Mouse (Mus musculus): ENCODE measurements at regions not wholly inside any gene's neighbourhood (a gene's known extent, or its start where the extent isn't known, plus 50 kb on each side); places are given as distances from the start of the nearest gene placed in this dataset.

GRCm38 (mm10) chr13:102600026-102600425 is 93.3 kb upstream of the Cd180 start:
- H3K4me3 ChIP-seq = no peak overlapping the region
- H3K27ac ChIP-seq = no peak overlapping the region
- WGBS = 52% methylated on average over 4 of the region's 4 CpGs
- no peak overlapping the region for H3K9ac ChIP-seq
- ATAC-seq (ENCODE audit: low FRiP score, low read depth) = no peak
- H3K27me3 ChIP-seq (replicated peaks) = no peaks in the 10 kb centered on the region
- H3K36me3 ChIP-seq = no peaks in the 10 kb centered on the region
- H3K4me1 ChIP-seq = no peaks in the 10 kb centered on the region
- H3K4me2 ChIP-seq (replicated peaks) = no peak overlapping the region
- H3K9me3 ChIP-seq = no peaks in the 10 kb centered on the region

DNA sequence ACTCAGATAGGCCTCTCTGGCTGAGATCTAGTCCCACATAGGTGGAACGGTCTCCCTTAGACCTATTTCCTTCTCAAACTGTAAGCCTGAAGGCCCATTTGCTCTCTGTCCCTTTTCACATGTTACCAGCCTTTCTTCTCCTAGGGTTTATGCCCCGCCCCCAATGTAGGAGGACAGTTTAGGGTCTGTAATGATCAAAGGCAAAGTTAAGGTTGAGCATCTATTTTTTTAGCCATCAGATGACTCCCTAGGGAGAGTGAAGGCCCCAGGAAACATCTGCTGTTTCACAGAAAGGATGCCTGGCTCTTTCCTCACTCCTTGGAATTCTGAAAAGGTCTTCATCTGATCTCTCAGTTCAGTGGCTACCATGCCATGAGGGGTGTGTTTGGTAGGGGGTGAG is 68.9 kb upstream of the Cd180 start:
- no peaks in the 10 kb centered on the region for H3K27me3 ChIP-seq (replicated peaks)
- no peak overlapping the region for H3K4me2 ChIP-seq (replicated peaks)
- H3K9ac ChIP-seq = no peak overlapping the region
- no peak for ATAC-seq (ENCODE audit: low FRiP score, low read depth)
- no peak overlapping the region for H3K4me3 ChIP-seq
- H3K27ac ChIP-seq = no peak overlapping the region
- H3K9me3 ChIP-seq = no peaks in the 10 kb centered on the region
- no peaks in the 10 kb centered on the region for H3K4me1 ChIP-seq
- WGBS = 77% methylated on average over 2 of the region's 2 CpGs
- no peaks in the 10 kb centered on the region for H3K36me3 ChIP-seq

- Histone ChIP-seq H3K4me1 (no peaks in the 10 kb centered on the region), H3K9me3 (no peaks in the 10 kb centered on the region)
- ATAC-seq (ENCODE audit: low FRiP score, low read depth) = no peak
Measured at GRCm38 (mm10) chr13:102625171-102625835, 68.1 kb upstream of the Cd180 start.

DNA sequence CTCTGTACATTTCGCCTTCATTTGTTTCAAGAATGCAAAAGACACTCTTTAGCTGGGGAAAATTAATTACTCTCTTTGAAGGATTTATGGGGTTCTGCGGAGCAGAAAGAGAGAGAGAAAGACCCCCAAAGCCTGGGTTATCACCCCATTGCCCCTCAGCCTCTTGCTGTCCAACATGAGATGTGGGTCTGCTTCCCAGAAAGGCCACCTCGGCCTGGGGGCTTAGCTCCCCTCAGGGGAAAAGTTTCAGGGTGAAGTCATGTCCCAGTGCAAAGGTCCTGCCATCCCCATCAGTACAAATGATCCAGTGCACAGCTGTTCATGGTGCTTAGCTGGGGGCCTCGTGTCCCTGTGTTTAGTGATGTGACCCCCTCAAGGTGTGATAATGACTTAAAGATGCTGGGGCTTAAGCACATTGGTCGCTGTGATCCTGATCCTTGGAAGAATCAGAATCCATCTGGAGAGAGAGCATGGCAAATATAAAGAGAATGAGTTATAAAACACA is 67.5 kb upstream of the Cd180 start:
- ATAC-seq (ENCODE audit: low FRiP score, low read depth) = no peak
- no peak overlapping the region for H3K4me2 ChIP-seq (replicated peaks)
- no peak overlapping the region for H3K27ac ChIP-seq
- no peaks in the 10 kb centered on the region for H3K27me3 ChIP-seq (replicated peaks)
- no peaks in the 10 kb centered on the region for H3K9me3 ChIP-seq
- no peaks in the 10 kb centered on the region for H3K36me3 ChIP-seq
- no peaks in the 10 kb centered on the region for H3K4me1 ChIP-seq
- no peak overlapping the region for H3K9ac ChIP-seq
- 56% methylated on average over 5 of the region's 5 CpGs for WGBS
- no peak overlapping the region for H3K4me3 ChIP-seq

More at GRCm38 (mm10) chr13:102625171-102625835, 68.1 kb upstream of the Cd180 start:
- Histone ChIP-seq H3K9ac (no peak overlapping the region), H3K27ac (no peak overlapping the region), H3K4me3 (no peak overlapping the region), H3K27me3 (replicated peaks) (no peaks in the 10 kb centered on the region), H3K36me3 (no peaks in the 10 kb centered on the region), H3K4me2 (replicated peaks) (no peak overlapping the region)
- WGBS = 58% methylated on average over 8 of the region's 8 CpGs

DNA sequence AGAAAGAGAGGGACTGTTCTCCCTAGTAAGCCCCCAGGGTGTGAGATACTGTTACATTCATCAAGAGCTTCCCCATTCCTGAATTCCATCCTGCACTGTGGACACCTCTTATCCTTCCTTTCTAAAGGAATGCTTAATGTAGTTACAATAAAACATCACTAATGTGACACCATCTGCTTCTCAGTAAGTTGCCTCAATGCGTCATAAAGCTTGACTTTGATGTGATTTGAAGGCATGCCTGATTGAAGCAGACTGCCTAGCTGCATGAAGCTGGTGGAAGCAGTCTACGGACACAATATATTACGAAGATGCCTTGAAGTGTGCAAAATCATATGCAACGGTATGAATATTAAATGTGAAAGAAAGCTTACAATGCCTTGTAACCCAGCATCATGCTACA is 65.6 kb upstream of the Cd180 start:
- no peak overlapping the region for H3K4me2 ChIP-seq (replicated peaks)
- WGBS = 71% methylated on average over 4 of the region's 4 CpGs
- no peaks in the 10 kb centered on the region for H3K36me3 ChIP-seq
- no peaks in the 10 kb centered on the region for H3K27me3 ChIP-seq (replicated peaks)
- ATAC-seq (ENCODE audit: low FRiP score, low read depth) = no peak
- H3K4me3 ChIP-seq = no peak overlapping the region
- no peak overlapping the region for H3K27ac ChIP-seq
- no peak overlapping the region for H3K9ac ChIP-seq
- H3K4me1 ChIP-seq = no peaks in the 10 kb centered on the region
- H3K9me3 ChIP-seq = no peaks in the 10 kb centered on the region

GRCm38 (mm10) chr13:102629176-102629575 is 64.2 kb upstream of the Cd180 start:
- Histone ChIP-seq H3K9ac (no peak overlapping the region), H3K4me3 (no peak overlapping the region), H3K9me3 (no peaks in the 10 kb centered on the region), H3K36me3 (no peaks in the 10 kb centered on the region), H3K27ac (no peak overlapping the region), H3K27me3 (replicated peaks) (no peaks in the 10 kb centered on the region), H3K4me2 (replicated peaks) (no peak overlapping the region), H3K4me1 (no peaks in the 10 kb centered on the region)
- ATAC-seq (ENCODE audit: low FRiP score, low read depth) = no peak
- 53% methylated on average over 7 of the region's 7 CpGs for whole genome bisulfite sequencing

DNA sequence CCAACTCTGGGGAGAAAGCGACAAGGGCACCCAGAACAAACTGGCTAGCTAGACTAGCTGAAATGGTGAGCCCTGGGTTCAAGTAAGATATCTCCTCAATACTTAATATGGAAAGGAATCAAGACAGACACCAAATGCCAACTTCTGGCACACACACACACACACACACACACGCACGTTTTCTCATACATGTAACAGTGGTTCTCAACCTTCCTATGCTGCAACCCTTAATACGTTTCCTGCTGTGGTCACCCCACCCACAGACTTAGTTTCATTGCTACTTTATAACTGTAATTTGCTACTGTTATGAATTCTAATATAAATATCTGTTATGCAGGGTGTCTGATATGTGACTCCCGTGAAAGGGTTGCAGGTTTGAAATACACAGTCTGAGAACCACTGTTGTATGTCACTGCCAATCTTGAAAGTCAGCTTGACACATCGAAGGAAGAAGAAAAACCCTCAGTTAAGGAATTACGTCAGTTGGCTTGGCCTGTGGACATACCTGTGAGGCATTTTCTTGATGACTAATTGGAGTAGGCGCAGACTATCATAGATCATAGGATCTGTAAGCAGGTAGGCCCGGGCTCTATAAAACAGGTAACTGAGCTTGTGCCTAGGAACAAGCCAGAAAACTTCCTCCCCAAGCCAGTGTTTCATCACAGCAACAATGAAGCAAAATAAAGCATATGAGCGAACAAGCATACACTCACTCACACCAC is 59.0 kb upstream of the Cd180 start:
- ATAC-seq (ENCODE audit: low FRiP score, low read depth) = no peak
- Histone ChIP-seq H3K27me3 (replicated peaks) (no peaks in the 10 kb centered on the region), H3K9ac (no peak overlapping the region), H3K4me1 (no peaks in the 10 kb centered on the region), H3K4me3 (no peak overlapping the region), H3K4me2 (replicated peaks) (no peak overlapping the region), H3K27ac (no peak overlapping the region), H3K36me3 (no peaks in the 10 kb centered on the region), H3K9me3 (no peaks in the 10 kb centered on the region)
- WGBS = 93% methylated on average over 10 of the region's 10 CpGs

DNA sequence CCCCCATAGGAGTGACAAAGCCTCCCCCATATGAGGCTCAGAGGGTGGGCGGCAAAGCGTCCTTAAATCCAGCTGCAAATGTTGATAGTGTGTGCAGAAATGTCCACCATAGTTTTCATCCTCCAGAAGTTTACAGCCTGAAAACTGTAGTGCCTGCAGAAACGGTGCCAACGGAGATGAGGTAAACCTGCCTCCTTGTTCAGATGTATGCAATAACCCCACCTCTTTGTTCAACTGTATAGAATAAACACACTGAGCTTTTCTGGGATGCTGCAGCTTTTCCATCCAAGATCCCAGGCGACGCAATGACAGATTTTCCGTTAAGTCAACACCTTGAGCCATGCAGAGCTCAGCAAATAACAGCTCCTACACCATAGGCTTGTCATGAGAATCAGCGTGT is 57.3 kb upstream of the Cd180 start:
- H3K4me3 ChIP-seq = no peak overlapping the region
- H3K4me2 ChIP-seq (replicated peaks) = no peak overlapping the region
- WGBS = 73% methylated on average over 8 of the region's 8 CpGs
- no peaks in the 10 kb centered on the region for H3K9me3 ChIP-seq
- no peaks in the 10 kb centered on the region for H3K36me3 ChIP-seq
- no peak for ATAC-seq (ENCODE audit: low FRiP score, low read depth)
- H3K9ac ChIP-seq = no peak overlapping the region
- no peaks in the 10 kb centered on the region for H3K27me3 ChIP-seq (replicated peaks)
- no peak overlapping the region for H3K27ac ChIP-seq
- no peaks in the 10 kb centered on the region for H3K4me1 ChIP-seq

DNA sequence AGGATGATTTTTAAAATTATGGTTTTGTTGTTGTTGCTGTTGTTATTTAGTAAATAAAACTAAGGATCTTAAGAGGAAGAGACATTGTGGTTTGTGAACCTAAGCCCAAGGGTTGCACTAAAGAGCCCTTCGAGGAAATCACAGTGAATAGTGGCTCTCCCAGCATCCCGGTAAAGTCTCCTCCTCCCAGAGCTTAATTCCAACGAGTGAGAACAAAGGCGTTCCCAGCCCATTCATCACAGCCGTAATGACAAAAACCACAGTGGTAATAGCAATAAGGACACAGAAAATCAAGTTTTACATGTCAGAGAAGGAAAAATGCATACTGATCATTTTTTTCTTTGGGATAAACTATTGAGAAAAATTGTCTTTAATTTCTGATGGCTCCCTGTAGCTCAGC is 56.3 kb upstream of the Cd180 start:
- H3K27ac ChIP-seq = no peak overlapping the region
- H3K4me1 ChIP-seq = no peaks in the 10 kb centered on the region
- 9% methylated on average over 5 of the region's 5 CpGs for WGBS
- no peaks in the 10 kb centered on the region for H3K9me3 ChIP-seq
- ATAC-seq (ENCODE audit: low FRiP score, low read depth) = no peak
- no peak overlapping the region for H3K4me2 ChIP-seq (replicated peaks)
- H3K27me3 ChIP-seq (replicated peaks) = no peaks in the 10 kb centered on the region
- no peak overlapping the region for H3K9ac ChIP-seq
- H3K36me3 ChIP-seq = no peaks in the 10 kb centered on the region
- no peak overlapping the region for H3K4me3 ChIP-seq

GRCm38 (mm10) chr13:102639651-102640050 is 53.7 kb upstream of the Cd180 start:
- no peak overlapping the region for H3K4me2 ChIP-seq (replicated peaks)
- H3K9ac ChIP-seq = no peak overlapping the region
- H3K36me3 ChIP-seq = no peaks in the 10 kb centered on the region
- no peak overlapping the region for H3K27ac ChIP-seq
- H3K9me3 ChIP-seq = no peaks in the 10 kb centered on the region
- no peaks in the 10 kb centered on the region for H3K27me3 ChIP-seq (replicated peaks)
- H3K4me3 ChIP-seq = no peak overlapping the region
- 93% methylated on average over 9 of the region's 9 CpGs for WGBS
- H3K4me1 ChIP-seq = peaks cover 7% of the 10 kb centered on the region
- ATAC-seq (ENCODE audit: low FRiP score, low read depth) = no peak

DNA sequence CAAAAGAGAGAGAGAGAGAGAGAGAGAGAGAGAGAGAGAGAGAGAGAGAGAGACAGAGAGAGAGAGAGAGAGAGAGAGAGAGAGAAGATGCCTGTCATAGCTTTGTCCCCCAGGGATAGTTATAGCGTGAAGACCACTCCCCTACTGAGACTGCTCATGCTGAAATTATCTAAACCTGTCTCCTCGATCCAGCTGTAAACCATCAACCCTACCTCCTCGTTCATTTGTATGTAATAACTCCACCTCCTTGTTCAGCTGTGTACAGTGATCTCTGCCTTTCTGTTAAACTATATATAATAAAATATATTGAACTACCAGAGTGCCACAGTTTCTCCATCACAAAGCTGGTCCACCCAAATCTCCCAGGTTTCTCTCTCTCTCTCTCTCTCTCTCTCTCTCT is 53.2 kb upstream of the Cd180 start:
- no peak overlapping the region for H3K4me3 ChIP-seq
- H3K4me2 ChIP-seq (replicated peaks) = no peak overlapping the region
- no peaks in the 10 kb centered on the region for H3K36me3 ChIP-seq
- no peaks in the 10 kb centered on the region for H3K27me3 ChIP-seq (replicated peaks)
- no peak overlapping the region for H3K27ac ChIP-seq
- no peak overlapping the region for H3K9ac ChIP-seq
- no peaks in the 10 kb centered on the region for H3K9me3 ChIP-seq
- 49% methylated on average over 3 of the region's 3 CpGs for WGBS
- no peak for ATAC-seq (ENCODE audit: low FRiP score, low read depth)
- peaks cover 8% of the 10 kb centered on the region for H3K4me1 ChIP-seq
